Mouse (Mus musculus): Measurements from ENCODE around the gene Sema4d. TPM values are rescaled to one million over a fixed set of nuclear protein-coding genes. Genes with fewer than 3 reads are reported as not detected.

Sema4d gene
- polyA plus RNA-seq, 1 experiment from 2014 or later: 4.1 TPM

DNA sequence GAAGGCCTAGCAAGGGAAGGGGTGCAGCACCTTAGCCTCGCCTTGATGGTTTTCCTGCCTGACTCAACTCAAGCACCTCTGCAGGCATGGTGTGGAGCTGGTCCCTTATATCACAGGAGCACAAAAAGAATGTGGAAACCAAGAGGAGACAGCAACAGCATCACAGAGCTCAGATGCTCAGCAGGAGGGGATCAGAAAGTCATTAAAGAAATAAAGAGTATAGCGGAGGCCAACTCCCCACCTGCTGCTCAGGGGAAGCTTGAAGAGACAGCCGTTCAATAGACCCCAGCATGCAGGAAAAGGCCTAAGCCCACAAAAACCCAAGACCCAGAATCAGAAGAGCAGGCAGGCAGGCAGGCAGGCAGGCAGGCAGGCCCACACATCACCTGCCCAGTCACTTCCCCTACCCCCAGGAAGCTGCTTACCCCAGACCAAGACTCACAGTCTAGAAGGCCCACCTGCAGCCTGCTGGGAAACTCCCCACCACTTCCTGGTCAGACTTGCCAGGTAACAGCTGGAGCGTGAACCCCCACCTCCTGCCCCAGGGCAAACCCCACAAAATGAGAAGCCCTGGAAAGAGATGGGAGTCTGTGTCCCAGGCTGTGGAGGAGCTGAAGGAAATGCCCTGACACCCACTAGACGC is 39.6 kb downstream of the Sema4d start:
- no peak overlapping the region for H3K27ac ChIP-seq (ENCODE audit: low read length)
- 62% methylated on average over 5 of the region's 5 CpGs for WGBS (ENCODE audit: insufficient replicate concordance)

GRCm38 (mm10) chr13:51753168-51753465 is 40.4 kb downstream of the Sema4d start:
- Histone ChIP-seq H3K4me1 (ENCODE audit: control insufficient read depth, low read depth, low read length) (peaks cover 37% of the 10 kb centered on the region), H3K4me3 (ENCODE audit: low read depth, low read length) (no peak overlapping the region), H3K36me3 (ENCODE audit: control insufficient read depth, insufficient read depth) (no peaks in the 10 kb centered on the region), H3K9ac (ENCODE audit: low read depth, low read length) (no peak overlapping the region), H3K4me2 (ENCODE audit: low read depth, low read length) (no peak overlapping the region), H3K27me3 (ENCODE audit: control insufficient read depth, insufficient read depth, low read depth, low read length) (no peaks in the 10 kb centered on the region), H3K9me3 (replicated peaks; ENCODE audit: control insufficient read depth, low read length) (no peaks in the 10 kb centered on the region), H3K27ac (ENCODE audit: low read length) (no peak overlapping the region)
- no peak for ATAC-seq (ENCODE audit: low read depth)
- WGBS (ENCODE audit: insufficient replicate concordance): 64% methylated on average over 6 of the region's 6 CpGs

More for the DNA sequence above, 39.6 kb downstream of the Sema4d start:
- H3K4me1 ChIP-seq (ENCODE audit: control insufficient read depth, low read depth, low read length): peaks cover 29% of the 10 kb centered on the region
- H3K9ac ChIP-seq (ENCODE audit: low read depth, low read length): no peak overlapping the region
- H3K4me3 ChIP-seq (ENCODE audit: low read depth, low read length): no peak overlapping the region
- no peaks in the 10 kb centered on the region for H3K27me3 ChIP-seq (ENCODE audit: control insufficient read depth, insufficient read depth, low read depth, low read length)
- no peaks in the 10 kb centered on the region for H3K9me3 ChIP-seq (replicated peaks; ENCODE audit: control insufficient read depth, low read length)
- H3K4me2 ChIP-seq (ENCODE audit: low read depth, low read length): no peak overlapping the region
- no peak for ATAC-seq (ENCODE audit: low read depth)
- no peaks in the 10 kb centered on the region for H3K36me3 ChIP-seq (ENCODE audit: control insufficient read depth, insufficient read depth)

DNA sequence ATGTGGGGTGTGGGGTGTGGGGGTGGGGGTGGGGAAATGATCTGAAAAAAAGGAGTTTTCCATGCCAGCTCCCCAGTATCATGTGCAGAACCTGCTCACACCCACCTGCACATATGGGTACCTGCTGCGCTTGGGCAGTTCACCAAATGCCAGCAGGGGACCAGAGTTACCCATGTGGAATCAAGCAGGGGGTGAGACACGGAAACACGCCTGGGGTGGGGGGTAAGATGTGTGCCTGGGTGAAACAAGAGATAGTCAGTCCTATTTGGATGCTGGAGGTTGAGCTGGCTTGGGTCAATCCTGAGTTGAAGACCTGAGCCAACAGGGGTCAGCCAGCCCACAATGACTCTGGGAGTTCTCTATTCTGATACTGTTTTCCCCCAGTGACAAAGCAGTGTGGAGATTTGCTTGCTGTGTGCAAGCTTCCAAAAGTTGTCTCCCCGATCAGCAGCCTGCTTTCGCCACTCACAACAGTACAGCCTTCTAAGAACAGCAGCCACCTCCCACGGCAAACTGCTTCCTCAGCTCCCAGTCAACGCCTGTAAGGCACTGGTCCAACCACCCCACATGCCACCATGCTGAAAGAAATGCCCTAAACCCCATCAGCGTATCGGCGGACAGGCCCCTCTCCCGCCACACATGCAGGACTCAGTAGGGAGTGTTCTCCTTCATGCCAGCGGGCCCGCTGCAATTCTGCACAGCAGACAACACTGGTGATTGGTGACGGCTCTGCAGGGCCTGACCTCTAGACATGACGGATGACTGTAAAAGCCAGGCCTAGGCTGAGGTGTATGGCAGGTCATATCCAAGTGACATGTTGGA is 41.0 kb downstream of the Sema4d start:
- Histone ChIP-seq H3K4me3 (ENCODE audit: low read depth, low read length) (no peak overlapping the region), H3K36me3 (ENCODE audit: control insufficient read depth, insufficient read depth) (no peaks in the 10 kb centered on the region), H3K27ac (ENCODE audit: low read length) (no peak overlapping the region), H3K9ac (ENCODE audit: low read depth, low read length) (no peak overlapping the region), H3K4me2 (ENCODE audit: low read depth, low read length) (no peak overlapping the region), H3K4me1 (ENCODE audit: control insufficient read depth, low read depth, low read length) (peaks cover 37% of the 10 kb centered on the region), H3K27me3 (ENCODE audit: control insufficient read depth, insufficient read depth, low read depth, low read length) (no peaks in the 10 kb centered on the region), H3K9me3 (replicated peaks; ENCODE audit: control insufficient read depth, low read length) (no peaks in the 10 kb centered on the region)
- WGBS (ENCODE audit: insufficient replicate concordance): 74% methylated on average over 15 of the region's 15 CpGs
- no peak for ATAC-seq (ENCODE audit: low read depth)

- Histone ChIP-seq H3K9me3 (replicated peaks; ENCODE audit: control insufficient read depth, low read length) (no peaks in the 10 kb centered on the region), H3K27me3 (ENCODE audit: control insufficient read depth, insufficient read depth, low read depth, low read length) (no peaks in the 10 kb centered on the region), H3K4me2 (ENCODE audit: low read depth, low read length) (no peak overlapping the region), H3K27ac (ENCODE audit: low read length) (no peak overlapping the region), H3K9ac (ENCODE audit: low read depth, low read length) (no peak overlapping the region), H3K4me1 (ENCODE audit: control insufficient read depth, low read depth, low read length) (peaks cover 48% of the 10 kb centered on the region), H3K4me3 (ENCODE audit: low read depth, low read length) (no peak overlapping the region), H3K36me3 (ENCODE audit: control insufficient read depth, insufficient read depth) (no peaks in the 10 kb centered on the region)
- WGBS (ENCODE audit: insufficient replicate concordance): 65% methylated on average over 14 of the region's 14 CpGs
- ATAC-seq (ENCODE audit: low read depth): no peak
Observed at GRCm38 (mm10) chr13:51749578-51750345, 43.8 kb downstream of the Sema4d start.

DNA sequence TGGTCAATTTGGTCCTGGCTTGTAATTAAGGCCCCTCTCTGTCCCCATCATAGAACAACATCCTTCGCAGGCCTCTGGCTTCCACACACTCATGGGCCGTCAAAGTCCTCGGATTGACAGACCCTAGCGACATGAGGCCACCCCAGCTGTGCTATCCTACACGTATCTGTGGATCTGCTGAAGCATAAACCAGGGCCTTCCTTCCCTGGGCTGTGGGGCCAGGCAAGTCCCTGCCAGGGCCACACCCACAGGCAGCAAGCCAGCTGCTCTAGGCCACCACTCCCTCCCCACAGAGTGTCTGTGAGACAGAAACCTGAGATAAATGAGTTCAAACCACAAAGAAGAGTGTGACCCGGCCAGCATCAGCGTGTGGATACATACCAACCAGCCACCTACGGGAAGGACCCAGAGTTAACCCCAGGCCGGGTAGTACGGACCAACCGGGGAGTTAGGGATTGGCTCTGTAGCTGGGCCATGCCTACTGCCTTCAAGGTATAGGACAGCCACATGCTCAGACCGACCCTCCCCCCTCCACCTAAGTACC is 45.5 kb downstream of the Sema4d start:
- Histone ChIP-seq H3K4me1 (ENCODE audit: control insufficient read depth, low read depth, low read length) (peaks cover 50% of the 10 kb centered on the region), H3K4me3 (ENCODE audit: low read depth, low read length) (0 out of 2 replicates have a peak overlapping the region, but pooled peaks have one; percentile 14), H3K4me2 (ENCODE audit: low read depth, low read length) (peak overlapping the region; percentile 46), H3K27ac (ENCODE audit: low read length) (peak overlapping the region; percentile 51), H3K27me3 (ENCODE audit: control insufficient read depth, insufficient read depth, low read depth, low read length) (no peaks in the 10 kb centered on the region), H3K9ac (ENCODE audit: low read depth, low read length) (no peak overlapping the region; the same call in 1 of the 2 replicates), H3K9me3 (replicated peaks; ENCODE audit: control insufficient read depth, low read length) (no peaks in the 10 kb centered on the region), H3K36me3 (ENCODE audit: control insufficient read depth, insufficient read depth) (no peaks in the 10 kb centered on the region)
- peak; percentile 93 for ATAC-seq (ENCODE audit: low read depth)
- WGBS (ENCODE audit: insufficient replicate concordance): 21% methylated on average over 12 of the region's 12 CpGs

- WGBS (ENCODE audit: insufficient replicate concordance): 77% methylated on average over 7 of the region's 7 CpGs
- H3K9me3 ChIP-seq (replicated peaks; ENCODE audit: control insufficient read depth, low read length): no peaks in the 10 kb centered on the region
- H3K9ac ChIP-seq (ENCODE audit: low read depth, low read length): no peak overlapping the region
- H3K4me2 ChIP-seq (ENCODE audit: low read depth, low read length): no peak overlapping the region
- no peak overlapping the region for H3K4me3 ChIP-seq (ENCODE audit: low read depth, low read length)
- H3K4me1 ChIP-seq (ENCODE audit: control insufficient read depth, low read depth, low read length): peaks cover 60% of the 10 kb centered on the region
- H3K36me3 ChIP-seq (ENCODE audit: control insufficient read depth, insufficient read depth): no peaks in the 10 kb centered on the region
- ATAC-seq (ENCODE audit: low read depth): no peak
- H3K27me3 ChIP-seq (ENCODE audit: control insufficient read depth, insufficient read depth, low read depth, low read length): no peaks in the 10 kb centered on the region
- peak overlapping the region; percentile 7; the same call in 1 of the 2 replicates for H3K27ac ChIP-seq (ENCODE audit: low read length)
Observed at GRCm38 (mm10) chr13:51747069-51747468, 46.5 kb downstream of the Sema4d start.

DNA sequence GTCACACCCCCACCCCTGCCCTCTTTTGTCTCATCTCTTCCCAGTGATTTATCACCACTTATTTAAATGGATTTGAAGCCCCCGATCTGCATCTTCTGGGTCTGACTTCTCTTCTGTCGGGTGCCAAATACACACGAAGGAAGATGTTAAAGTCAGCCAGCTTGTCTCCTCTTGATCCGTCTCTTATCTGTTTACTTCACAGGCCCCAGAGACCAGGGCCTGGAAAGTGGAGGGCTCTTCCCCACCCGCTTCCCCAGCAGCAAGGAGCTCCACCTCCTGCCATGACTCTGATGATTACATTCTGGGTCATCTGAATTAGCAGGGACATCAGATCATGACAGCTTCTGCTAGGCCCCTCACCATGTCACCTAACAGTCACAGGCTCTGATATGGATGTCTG is 47.7 kb downstream of the Sema4d start:
- peak; percentile 47 for ATAC-seq (ENCODE audit: low read depth)
- Histone ChIP-seq H3K9ac (ENCODE audit: low read depth, low read length) (peak overlapping the region; percentile 7; the same call in 1 of the 2 replicates), H3K4me1 (ENCODE audit: control insufficient read depth, low read depth, low read length) (peaks cover 72% of the 10 kb centered on the region), H3K27ac (ENCODE audit: low read length) (peak overlapping the region; percentile 59), H3K4me3 (ENCODE audit: low read depth, low read length) (no peak overlapping the region), H3K27me3 (ENCODE audit: control insufficient read depth, insufficient read depth, low read depth, low read length) (no peaks in the 10 kb centered on the region), H3K36me3 (ENCODE audit: control insufficient read depth, insufficient read depth) (no peaks in the 10 kb centered on the region), H3K9me3 (replicated peaks; ENCODE audit: control insufficient read depth, low read length) (no peaks in the 10 kb centered on the region), H3K4me2 (ENCODE audit: low read depth, low read length) (0 out of 2 replicates have a peak overlapping the region, but pooled peaks have one; percentile 25)
- 27% methylated on average over 5 of the region's 5 CpGs for WGBS (ENCODE audit: insufficient replicate concordance)

DNA sequence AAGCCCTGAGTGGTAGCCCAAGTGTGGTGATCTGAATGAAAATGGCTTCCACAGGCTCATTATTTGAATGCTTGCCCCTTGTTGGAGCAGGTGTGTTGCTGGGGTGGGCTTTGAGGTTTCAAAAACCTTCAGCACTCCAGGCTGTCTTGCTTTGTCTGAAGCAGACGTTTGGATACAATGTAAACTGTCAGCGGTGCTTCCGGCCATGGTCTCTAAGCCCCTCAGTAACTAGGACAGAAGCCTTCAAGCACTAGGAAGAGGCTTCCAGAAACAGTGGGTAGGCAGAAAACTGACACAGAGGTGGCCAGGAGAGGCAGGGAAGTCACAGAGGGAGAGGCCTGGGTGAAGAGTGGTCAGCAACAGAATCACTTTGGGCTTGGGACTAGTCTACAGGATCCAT is 49.7 kb downstream of the Sema4d start:
- ATAC-seq (ENCODE audit: low read depth): no peak
- peaks cover 73% of the 10 kb centered on the region for H3K4me1 ChIP-seq (ENCODE audit: control insufficient read depth, low read depth, low read length)
- no peaks in the 10 kb centered on the region for H3K9me3 ChIP-seq (replicated peaks; ENCODE audit: control insufficient read depth, low read length)

More for the DNA sequence above, 49.7 kb downstream of the Sema4d start:
- Histone ChIP-seq H3K4me3 (ENCODE audit: low read depth, low read length) (no peak overlapping the region), H3K4me2 (ENCODE audit: low read depth, low read length) (no peak overlapping the region), H3K36me3 (ENCODE audit: control insufficient read depth, insufficient read depth) (no peaks in the 10 kb centered on the region), H3K9ac (ENCODE audit: low read depth, low read length) (no peak overlapping the region), H3K27me3 (ENCODE audit: control insufficient read depth, insufficient read depth, low read depth, low read length) (no peaks in the 10 kb centered on the region), H3K27ac (ENCODE audit: low read length) (no peak overlapping the region)
- WGBS (ENCODE audit: insufficient replicate concordance): 72% methylated on average over 3 of the region's 3 CpGs

Data from liver, embryonic 16.5 days (tissue).